Mouse (Mus musculus) heart, postnatal 25 days (tissue): ENCODE measurements around the gene Exosc2. TPM values are rescaled to one million over a fixed set of nuclear protein-coding genes. Genes with fewer than 3 reads are reported as not detected.

Experiments used
- DNase-seq: peaks from one replicate; pipeline ENCODE4 v3.0.0; 2022; ENCODE audit warnings: low spot score
- intact Hi-C: fragments of 180-260 bp; cut with DNase I; formaldehyde crosslinking; loops from one replicate; pipeline ENCODE4 v1.15.1; 2025
- total RNA-seq, 2 experiments: library from RNA; stranded (reverse); gene quantifications; 2 replicates each; pipeline ENCODE4 v1.2.3; 2021

Exosc2 gene
- total RNA-seq: 1 to 10 TPM; 8.3 to 9.6 TPM

DNA sequence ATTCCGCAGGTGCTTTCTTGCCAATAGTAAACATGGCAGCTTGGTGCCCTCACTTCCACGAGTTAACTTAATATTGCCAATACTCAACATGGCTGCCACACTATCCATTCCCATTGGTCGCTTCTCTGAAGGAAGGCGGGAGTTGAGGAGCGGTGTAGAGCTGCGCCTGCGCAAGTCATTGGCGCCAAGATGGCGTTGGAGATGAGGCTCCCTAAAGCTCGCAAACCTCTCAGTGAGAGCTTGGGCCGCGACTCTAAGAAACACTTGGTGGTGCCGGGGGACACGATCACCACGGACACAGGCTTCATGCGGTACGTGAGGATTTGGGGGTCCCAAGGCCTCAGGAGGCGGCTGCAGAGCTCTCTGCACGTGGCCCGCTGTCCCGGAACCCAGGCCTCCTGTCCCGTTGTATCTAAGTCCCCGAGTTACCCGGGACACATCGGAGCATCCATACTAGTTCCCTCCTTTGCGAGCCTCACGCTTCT is at the start of gene Exosc2:
TSS of gene Exosc2 (plus strand) at position 165 of the 485 bp plus-strand sequence.
- peak; percentile 87 for DNase-seq
- intact Hi-C loops: no loop called here

DNA sequence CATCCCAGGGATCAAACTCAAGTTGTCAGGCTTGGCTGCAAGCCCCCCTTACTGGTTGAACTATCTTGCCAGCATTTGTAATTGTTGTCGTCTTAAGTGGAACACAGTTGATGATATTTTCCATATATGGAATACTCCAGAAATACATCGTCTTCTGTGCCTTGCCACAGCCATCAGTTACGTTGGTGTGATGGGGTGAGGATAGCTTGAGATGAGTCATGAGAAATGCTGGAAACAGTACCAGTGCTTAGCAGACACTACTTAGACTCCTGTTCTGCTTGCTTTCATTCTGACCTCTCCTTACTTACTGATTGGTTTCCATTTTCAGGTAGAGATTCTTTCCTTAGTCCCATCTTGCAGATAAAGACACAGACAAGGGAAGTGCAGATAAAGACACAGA is 37.0 kb upstream of the Exosc2 start:
- no peak for DNase-seq
- intact Hi-C loops: no loop called here

DNA sequence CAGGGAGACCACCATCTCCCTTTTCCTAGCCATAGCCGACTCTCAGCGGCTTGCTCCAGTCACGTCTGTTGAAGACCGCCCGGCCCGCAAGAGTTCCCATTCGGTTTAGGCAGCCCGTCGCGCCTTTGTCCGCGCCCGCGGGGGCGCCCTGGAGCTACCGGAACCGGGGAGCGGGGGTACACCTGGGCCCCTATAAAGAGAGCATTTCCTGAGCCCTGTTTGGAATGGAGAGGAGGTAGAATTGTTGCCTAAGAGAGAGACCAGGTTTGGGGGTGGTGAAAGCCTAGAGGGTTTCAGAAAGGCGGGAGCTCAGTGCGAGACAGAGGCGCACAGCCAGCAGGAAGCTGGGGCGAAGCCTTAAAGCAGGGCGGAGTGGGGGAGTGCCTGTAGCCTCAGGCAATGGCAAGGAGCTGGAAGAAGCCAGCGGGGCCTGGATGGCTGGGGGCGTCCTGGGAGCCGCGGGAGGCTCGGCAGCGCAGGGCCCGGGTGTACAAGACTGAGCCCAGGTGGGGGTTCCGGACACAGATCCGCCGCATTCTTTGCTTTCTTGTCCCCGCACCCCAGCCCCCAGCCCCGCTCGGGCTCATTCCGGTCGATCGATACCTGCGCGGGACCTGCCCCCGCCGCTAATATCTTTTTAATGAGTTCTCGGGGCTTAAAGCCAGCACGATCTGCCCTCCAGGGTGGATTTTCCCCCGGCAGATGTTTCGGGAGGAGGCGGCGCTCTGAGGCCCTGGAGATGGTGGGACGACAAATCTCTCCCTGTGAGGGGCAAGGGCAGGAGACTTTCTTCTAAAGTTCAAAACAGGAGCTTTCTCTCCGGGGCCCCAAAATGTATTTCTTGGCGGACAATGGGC is 35.0 kb upstream of the Exosc2 start:
- DNase-seq: no peak
- intact Hi-C loops: no loop called here

DNA sequence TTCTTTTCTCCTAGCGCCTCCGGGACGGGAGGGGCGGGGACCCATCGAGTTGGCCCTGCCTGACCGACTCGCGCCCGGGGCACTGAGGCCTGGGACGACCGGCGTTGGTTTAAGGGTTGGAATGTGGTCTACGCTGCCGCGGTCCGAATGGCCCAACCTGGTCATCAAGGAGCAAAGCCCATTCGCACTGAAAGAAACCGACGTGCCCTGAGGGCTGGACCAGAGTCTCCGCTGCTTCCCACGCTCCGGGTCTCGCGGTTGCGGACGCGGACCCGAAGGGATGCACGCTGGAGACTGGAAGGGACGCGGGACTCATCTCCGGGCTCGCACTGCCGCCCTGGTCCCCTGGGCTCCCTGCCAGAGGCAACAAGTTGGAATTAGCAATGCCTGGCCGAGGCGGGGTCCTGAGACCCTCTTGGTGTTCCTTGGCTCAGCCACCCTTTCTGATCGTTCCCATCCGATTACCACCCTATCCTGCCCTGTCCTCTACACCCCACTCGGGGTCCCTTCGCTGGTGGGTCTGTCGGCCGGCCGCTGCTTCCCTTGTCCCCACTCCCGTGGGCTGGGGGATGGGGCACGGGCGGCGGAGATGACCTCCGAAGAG is 34.3 kb upstream of the Exosc2 start:
- intact Hi-C loops: no loop called here
- no peak for DNase-seq

DNA sequence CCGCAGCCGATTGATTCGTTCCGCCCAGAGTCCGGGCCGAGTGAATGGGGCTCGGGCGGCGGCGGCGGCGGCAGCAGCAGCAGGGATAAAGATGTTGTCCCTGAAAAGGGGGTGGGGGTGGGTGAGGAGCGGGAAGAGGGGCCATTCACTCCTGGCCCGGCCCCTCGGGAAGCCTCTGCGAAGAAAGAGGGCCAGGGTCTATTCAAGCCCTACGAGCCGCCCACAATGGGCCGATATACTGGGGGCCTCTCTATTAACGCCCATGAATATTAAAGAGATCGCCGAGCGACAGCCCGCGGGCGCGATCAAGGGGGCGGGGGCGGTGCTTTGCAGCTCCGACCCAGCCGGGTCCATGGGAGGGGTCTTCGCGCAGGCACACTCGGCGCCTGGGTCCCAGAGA is 33.8 kb upstream of the Exosc2 start:
- intact Hi-C loops: no loop called here
- DNase-seq: no peak

DNA sequence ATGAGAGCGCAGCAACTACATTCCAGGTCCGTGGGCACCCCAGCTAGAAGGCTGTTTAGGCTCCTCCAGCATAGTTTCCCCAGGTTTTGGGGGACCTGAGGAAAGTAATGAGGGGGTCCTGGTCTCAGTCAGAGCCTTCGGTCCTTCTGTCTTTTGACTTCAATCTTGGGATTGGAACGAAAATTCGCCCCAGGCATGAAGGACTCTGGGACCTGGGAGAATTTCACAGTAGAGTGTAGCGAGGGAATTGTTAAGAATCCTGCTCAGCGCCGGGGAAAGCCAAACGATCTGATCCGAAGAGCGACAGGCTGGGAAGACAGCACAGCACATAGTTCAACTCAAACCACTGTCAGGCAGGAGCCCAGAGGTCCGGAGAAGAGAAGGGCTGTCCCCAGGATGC is 33.2 kb upstream of the Exosc2 start:
- intact Hi-C loops: no loop called here
- no peak for DNase-seq

DNA sequence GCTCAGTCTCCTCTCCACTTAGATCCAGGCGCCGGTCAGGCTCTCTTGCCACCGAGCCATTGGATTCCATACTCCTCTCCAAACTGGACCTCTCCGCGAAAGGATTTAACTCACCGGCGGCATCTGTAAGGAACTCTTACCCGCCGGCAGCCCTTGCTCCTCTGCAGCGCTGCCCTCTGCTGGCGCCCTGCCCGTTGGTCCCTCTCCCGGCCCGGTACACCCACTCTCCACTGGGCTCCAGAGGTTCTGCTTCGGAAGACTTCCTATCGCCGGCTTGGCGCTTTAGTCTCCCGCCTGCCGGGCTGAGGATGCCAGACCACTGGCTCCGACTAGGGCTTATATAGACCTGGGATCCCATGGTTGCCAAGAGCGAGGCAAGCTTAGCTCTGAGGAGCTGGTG is 32.7 kb upstream of the Exosc2 start:
- intact Hi-C loops: no loop called here
- DNase-seq: no peak

DNA sequence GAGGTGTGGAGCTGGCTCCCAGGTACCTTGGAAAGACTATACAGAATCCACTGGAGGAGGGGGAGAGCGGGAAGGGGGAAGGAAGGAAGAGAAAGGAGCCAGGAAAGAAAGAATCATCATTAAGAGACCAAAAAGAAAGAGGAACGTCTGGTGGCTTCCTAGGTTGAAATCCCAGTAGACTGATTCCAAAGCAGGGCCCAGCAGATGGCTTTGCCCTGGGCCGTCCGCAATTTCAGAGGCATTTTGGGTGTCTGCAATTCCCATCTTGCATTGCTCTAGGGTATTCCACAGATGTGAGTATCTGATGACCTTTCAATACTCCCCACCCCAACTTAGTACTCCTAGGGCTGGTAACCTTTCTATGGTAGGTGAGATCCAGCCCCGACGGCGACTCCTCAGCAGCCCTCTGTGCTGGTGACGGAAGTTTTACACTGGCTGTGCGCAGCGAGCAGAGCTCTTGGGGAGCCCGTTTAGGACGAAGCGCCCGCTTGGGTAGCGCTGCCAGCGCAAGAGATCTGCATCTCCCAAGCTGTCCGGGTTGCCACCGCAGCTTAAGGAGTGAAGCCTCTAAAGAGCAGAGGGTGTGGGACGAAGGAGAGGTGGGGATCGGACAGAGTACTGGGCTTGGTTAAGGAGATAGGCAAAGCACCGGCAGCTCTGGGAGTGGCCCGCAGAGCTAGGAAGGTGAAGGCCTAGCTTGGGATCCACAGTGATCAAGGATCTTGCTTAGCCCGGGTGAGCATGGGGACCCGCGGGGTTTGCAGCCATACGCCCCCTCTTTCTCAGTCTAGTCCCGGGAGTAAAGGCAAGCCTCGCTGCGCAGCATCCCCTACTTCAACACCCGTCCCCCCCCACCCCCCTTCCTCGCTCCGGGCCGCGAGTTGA is 31.7 kb upstream of the Exosc2 start:
- intact Hi-C loops: no loop called here
- no peak for DNase-seq

DNA sequence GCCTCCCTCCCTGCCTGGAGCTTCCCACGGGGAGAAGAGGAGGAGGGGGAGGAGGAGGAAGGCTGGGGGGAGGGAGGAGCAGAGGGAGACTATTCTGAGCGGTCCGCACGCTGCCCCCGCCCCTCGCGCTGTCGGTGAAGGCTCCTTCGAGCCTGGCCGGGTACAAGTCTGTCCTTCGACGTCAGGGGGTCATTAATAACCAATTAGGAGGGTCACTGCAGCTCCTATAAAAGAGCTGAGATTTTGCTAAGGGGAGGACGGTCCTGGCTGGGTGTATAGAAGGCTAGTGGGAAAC is 31.1 kb upstream of the Exosc2 start:
- no peak for DNase-seq
- intact Hi-C loops: no loop called here

DNA sequence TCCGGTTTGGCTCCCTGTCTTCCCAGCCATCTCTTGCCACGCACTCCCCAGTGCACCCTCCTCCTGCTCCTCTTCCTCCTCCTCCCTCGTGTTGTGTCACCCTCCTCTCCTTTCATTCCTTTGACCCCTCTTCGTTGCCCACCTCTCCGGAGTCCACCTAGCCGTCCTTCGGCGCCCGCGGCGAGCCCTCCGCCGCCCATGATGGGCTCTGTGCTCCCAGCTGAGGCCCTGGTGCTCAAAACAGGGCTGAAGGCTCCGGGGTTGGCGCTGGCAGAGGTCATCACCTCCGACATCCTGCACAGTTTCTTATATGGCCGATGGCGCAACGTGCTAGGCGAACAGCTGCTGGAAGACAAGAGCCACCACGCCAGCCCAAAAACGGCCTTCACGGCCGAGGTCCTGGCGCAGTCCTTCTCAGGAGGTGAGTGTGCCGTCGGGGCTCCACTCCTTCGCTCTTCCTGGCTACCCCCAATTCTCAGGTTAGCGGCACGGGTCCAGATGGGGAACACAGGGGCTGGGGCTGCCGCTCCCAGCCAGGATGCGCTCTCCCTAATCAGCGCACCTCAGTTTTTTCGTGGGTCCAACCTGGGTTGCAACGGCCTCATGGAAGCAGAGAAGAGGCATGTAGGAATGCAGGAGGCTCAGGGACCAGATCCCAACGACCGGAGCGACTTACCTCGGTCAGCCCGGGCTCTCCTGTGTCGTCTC is 30.5 kb upstream of the Exosc2 start, which contains the start of gene Prdm12:
TSS of gene Prdm12 (plus strand) at position 137 of the 708 bp plus-strand sequence.
- intact Hi-C loops: no loop called here
- DNase-seq: no peak

DNA sequence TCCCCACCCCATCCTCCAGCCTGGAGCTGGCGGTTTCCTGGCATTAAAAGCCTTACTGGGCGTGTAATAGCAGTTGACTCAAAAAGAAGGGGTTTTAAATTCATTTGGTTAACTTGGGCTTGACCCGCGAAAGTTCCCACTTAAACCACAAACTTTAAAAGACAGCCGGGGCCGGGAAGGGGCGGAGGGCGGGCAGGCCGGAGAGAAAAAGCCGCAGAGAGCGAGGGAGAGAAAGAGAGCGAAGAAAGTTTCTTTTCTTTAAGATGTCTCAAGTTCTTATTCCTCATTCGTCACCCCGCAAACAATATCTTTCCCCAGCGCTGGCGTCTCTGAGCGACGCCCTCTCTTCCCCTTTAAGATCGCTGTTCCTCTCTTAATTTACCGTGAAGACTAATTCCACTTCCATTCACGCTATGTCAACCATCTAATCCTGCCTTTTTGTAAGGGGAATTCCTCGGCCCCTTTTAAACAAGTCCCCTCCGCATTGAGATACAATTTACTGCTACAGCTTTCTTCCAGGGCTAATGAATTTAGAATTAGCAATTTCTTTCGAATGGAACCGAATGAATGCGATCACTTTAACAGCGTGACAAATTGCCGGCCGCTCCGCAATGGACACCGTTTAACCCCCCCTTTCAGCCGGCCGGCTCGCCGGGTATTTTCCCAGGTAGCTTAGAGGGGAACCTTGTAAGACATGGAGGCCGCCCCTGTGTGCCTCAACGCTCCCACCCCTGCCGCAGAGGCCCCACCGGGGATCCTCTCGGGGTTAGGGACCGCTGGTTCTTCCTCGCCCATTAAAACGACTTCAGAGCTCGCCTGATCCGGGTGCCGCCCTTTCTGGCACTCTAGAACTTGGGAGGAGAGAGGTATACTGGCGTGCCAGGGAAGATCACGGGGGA is 29.7 kb upstream of the Exosc2 start:
- no peak for DNase-seq

DNA sequence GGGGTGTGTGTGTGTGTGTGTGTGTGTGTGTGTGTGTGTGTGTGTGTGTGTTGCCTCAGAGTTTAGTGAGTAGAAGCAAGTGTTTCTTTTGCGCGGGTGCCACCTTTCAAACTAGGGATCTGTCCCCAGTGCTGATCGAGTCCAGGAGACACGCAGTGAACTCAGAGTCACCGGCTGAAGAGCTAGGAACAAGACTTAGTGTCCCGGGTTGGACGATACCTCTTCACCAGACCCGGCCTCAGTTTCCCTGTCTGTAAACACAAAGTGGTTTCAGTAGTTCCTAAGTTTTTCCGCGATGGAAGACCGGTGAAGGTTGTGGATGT is 29.0 kb upstream of the Exosc2 start:
- intact Hi-C loops: no loop called here
- DNase-seq: no peak

More for the DNA sequence above, 29.7 kb upstream of the Exosc2 start:
- intact Hi-C loops: no loop called here

DNA sequence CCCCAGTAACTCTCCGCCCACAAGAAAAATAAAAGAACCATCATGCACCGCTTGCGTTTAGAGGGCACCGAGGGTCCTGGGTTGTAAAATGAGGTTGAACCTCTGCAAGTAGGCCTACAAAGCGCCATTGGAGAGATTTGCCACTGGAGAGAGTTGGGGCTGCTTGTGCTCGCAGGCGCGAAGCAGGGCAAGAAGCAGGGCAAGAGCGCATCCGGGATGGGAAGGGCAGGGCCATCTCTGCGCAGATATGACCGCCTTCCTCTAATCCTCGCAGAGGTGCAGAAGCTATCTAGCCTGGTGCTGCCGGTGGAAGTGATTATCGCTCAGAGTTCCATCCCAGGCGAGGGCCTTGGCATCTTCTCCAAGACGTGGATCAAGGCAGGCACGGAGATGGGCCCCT is 28.6 kb upstream of the Exosc2 start:
- no peak for DNase-seq
- intact Hi-C loops: no loop called here

DNA sequence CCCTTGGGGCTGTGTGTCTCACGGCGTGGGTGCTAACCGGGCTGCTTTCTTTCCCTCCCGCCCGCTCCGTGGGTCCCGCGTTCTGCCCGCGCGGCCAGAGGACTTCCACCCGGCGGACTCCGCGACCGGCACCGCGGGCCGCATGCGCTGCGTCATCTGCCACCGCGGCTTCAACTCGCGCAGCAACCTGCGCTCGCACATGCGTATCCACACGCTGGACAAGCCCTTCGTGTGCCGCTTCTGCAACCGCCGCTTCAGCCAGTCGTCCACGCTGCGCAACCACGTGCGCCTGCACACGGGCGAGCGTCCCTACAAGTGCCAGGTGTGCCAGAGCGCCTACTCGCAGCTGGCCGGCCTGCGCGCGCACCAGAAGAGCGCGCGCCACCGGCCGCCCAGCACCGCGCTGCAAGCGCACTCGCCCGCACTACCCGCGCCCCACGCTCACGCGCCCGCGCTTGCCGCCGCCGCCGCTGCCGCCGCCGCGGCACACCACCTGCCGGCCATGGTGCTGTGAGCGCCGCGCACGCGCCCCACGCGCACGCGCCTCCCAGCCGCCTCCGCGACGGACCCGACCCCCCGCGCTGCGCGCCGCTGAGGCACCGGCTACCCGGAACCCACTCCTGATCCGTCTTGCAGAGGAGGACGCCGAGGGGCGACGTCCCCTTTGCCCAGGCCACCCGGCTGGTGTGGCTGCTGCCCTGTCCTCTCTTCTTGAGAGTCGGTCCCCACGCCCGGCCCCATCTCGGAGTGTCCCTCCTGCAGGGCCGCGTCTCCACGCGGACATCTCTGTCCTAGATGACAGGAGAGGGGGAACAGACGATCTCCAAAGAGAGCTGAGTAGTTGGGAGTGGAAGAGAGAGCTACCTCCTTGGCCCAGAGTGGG is 16.3 kb upstream of the Exosc2 start:
- intact Hi-C loops: no loop called here
- no peak for DNase-seq

DNA sequence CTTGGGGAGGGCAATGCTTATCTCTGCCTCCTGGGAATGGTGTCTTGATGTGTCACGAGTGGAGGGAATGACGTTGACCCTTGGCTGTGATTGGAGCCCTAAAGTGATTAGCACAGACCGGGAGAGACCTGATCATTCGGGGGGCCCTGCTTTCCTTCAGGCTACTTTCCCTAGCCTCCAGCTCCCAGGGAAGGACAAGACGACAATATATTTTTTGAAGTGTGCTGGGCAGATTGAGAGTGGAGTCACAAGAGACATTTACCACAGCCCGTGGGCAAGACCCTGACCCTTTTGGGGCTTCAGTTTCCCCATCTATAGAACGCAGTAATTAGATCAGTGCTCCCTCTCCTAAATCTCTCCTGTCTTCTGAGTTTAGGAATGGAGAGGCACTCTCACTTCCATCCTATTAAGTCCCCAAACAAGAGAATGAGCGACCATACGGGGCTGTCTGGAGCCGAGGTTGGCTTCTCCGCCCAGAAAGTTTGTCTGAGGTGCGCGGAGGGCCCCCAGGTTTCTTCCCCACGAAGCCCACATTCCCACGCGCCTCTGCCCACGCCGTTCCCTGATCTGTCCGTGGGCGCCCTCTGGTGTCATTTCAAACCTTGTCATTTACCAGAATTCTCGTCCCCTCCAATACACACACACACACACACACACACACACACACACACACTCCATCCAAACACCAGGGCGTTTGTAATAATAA is 15.5 kb upstream of the Exosc2 start:
- intact Hi-C loops: loop anchor here (1.0 kb wide), 1 partner anchor 172 kb away; no protein-coding TSS in a partner anchor
- no peak for DNase-seq

DNA sequence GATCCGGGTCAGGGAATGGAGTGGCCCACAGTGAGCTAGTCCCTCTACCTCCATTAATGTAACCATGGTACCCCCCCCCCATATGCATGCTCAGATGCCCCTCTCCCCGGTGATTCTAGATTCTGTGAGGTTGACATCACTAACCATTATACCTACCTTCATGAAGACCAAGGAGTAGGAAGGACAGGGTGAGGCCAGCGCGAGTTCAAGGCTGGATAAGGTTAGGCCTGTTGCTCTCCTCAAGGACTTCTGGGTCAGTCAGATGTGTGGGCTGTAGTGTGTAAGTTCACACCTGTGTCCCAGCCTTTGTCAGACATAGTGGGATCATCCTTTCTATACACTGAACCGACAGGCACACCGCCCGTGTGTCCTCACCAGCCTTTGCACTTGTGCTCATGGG is 14.1 kb upstream of the Exosc2 start:
- DNase-seq: no peak
- intact Hi-C loops: no loop called here

DNA sequence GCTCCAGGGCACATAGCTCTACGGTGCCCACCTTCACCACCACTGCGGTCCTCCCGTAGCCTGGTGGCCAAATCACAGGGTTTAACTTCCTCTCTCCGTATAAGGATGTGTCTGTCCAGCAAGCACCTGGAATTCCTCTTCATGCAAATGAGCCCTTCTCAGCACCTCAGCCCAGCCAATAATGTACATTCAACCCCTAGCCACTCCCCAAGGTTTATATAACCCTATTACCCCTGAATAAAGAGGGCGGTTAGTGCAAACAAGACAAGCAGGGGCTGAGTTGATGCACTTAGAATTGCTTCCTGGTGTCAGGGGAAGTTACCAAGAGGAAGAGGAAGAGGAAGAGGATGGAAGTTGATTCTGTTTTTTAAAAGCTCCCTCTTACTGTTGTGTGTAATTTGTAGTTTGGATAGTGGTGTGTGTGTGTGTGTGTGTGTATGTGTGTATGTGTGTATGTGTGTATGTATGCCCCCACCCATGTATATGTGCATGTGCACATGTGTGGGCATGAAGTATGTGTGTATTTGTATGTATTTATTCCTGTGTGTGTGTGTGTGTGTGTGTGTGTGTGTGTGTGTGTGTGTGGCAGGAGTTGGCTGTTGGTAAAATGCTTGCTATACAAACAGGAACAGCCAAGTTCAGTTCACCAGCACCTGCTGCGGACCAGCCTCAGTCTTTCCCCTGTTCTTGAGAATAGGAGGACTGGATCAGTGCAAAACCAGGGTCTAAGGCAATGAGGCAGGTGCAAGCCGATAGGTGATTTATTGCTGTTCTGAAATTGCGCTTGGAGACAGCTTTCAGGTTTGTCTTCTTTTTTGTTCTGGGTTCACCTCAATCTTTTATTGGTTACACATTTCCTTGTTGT is 7.3 kb upstream of the Exosc2 start:
- intact Hi-C loops: no loop called here
- DNase-seq: no peak
